Mouse (Mus musculus) cerebellum, adult (tissue): ENCODE results near the gene Spg20.

Source experiments
- ATAC-seq: cut with Nextera tagmentation; 2 replicates; pipeline ENCODE4 v1.9.2; 2017; ENCODE audit warnings: mild to moderate bottlenecking, moderate library complexity, mixed read lengths; ENCODE audit not compliant: insufficient number of reproducible peaks, low FRiP score, low TSS enrichment

Spg20 gene

GRCm38 (mm10) chr3:55144916-55145315, 33.0 kb downstream of the Spg20 start:
- no peak for ATAC-seq

- ATAC-seq, result no peak
Measured at GRCm38 (mm10) chr3:55146441-55146840, 34.5 kb downstream of the Spg20 start.

GRCm38 (mm10) chr3:55147156-55147555, 35.2 kb downstream of the Spg20 start:
- ATAC-seq, result no peak

- ATAC-seq, result no peak
Measured at GRCm38 (mm10) chr3:55148091-55148490, 36.2 kb downstream of the Spg20 start.

- peak; percentile 38; the same call in 1 of the 2 replicates for ATAC-seq
Measured at GRCm38 (mm10) chr3:55151656-55152433, 39.9 kb downstream of the Spg20 start.

- no peak for ATAC-seq
Measured at GRCm38 (mm10) chr3:55152673-55153334, 40.9 kb downstream of the Spg20 start.

GRCm38 (mm10) chr3:55154163-55154562, 42.3 kb downstream of the Spg20 start:
- ATAC-seq, result no peak

GRCm38 (mm10) chr3:55157413-55157812, 45.5 kb downstream of the Spg20 start:
- no peak for ATAC-seq

- no peak for ATAC-seq
Measured at GRCm38 (mm10) chr3:55161144-55161543, 49.2 kb downstream of the Spg20 start.

- no peak for ATAC-seq
Measured at GRCm38 (mm10) chr3:55163510-55163909, 51.6 kb downstream of the Spg20 start.

GRCm38 (mm10) chr3:55172478-55172877, 60.6 kb downstream of the Spg20 start:
- ATAC-seq, result no peak

GRCm38 (mm10) chr3:55177271-55177670, 65.4 kb downstream of the Spg20 start:
- no peak for ATAC-seq

- ATAC-seq, result no peak
Measured at GRCm38 (mm10) chr3:55181766-55182165, 69.9 kb downstream of the Spg20 start, which contains the start of gene Sohlh2. Sohlh2 (plus strand) TSS chr3:55182028.
